Mouse (Mus musculus): ENCODE measurements around the gene Nudt21.
A peak's percentile ranks its signal among the peaks of the same experiment; 100 is the strongest.

Nudt21 gene

GRCm38 (mm10) chr8:94036944-94037524 lies at the start of gene Nudt21, which contains the start of gene Ogfod1:
Nudt21 (minus strand) TSS chr8:94037031.
Ogfod1 (plus strand) TSS chr8:94037198.
- peak; percentile 91 for DNase-seq (ENCODE audit: low spot score in 2 of 2)

DNA sequence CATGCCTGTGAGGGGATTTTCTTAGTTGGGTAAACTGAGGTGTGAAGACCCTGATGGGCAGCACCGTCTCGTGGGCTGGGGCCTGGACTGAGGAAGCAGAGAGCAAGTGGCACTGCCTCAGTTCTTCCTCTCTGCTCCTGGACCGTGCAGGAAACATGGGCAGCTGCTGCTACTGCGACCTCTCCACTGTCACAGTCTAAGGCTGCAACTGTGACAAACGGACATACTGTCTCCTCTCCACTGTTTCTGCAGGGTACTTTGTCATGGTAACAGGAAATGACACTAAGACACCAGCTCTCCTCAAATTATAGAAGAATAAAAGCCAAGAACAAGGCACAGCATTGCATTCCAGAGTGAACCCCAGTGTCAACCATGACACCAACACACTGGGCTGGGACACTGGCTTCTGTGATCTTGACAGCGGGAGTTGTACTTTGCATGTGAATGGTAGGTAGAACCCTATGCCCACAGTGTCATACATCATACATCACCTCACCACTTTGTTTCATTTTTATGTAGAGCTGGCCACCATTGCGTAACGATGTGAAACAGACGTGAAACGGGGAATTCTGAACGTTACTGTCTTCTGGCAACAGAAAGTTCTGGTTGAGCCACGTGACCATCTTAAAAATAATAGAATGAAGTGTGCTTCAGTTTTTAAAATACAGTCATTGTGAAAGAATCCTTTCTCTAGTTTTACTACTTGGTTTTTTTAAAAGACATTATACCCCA lies 39.8 kb upstream of the Nudt21 start:
- no peak for DNase-seq (ENCODE audit: low spot score in 2 of 2)

- DNase-seq (ENCODE audit: low spot score in 2 of 2): no peak
Measured at GRCm38 (mm10) chr8:94068793-94069192, 32.0 kb upstream of the Nudt21 start.

GRCm38 (mm10) chr8:94066121-94066863 lies 29.5 kb upstream of the Nudt21 start:
- no peak for DNase-seq (ENCODE audit: low spot score in 2 of 2)

DNA sequence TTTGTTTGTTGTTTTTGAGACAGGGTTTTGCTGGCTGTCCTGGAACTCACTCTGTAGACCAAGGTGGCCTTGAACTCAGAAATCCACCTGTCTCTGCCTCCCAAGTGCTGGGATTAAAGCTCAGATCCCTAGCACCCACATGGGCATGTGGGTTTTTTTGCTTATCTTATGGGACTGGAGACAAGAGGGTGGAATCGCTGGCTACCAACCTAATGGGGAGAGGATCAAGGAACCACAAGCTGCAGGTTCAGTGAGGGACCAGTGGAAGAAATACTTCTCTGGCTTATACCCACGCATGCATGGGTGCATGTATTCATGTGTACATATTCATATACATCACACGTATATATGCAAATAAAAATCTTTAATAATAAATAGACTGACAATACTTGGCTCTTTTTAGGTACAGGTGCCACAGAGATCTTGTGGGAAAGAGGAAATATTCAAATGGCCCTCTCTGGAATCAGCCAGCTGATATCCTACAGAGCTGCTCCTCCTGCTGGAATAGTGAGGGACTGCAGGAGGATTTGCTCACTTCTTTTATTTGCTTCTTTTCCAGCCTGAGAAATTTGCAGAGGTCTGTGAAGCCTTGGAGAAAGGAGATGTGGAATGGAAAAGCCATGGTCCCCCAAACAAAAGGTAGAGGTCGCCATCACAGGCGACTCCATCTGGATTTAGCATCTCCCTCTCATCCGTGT lies 20.5 kb upstream of the Nudt21 start:
- DNase-seq (ENCODE audit: low spot score in 2 of 2): peak in 1 of 2 experiments; percentile 51

GRCm38 (mm10) chr8:94052696-94053095 lies 15.9 kb upstream of the Nudt21 start:
- no peak for DNase-seq (ENCODE audit: low spot score in 2 of 2)

DNA sequence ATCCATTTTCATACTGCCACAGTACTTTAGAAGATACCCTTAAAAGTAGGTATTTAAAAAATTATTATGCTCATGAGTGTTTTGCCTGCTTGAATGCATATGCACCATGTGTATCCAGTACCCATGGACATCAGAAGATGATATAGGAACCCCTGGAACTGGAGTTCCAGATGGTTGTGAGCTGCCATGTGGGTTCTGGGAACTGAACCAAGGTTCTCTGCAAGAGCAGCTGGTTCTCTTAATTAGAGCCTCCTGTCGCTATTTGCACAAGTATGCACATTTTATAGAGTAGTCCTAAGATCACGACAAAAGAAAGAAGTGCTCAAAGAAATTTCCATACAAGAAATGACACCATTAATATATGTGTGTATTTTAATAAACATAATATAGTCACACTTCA lies 11.0 kb upstream of the Nudt21 start:
- no peak for DNase-seq (ENCODE audit: low spot score in 2 of 2)

GRCm38 (mm10) chr8:94037806-94038205 lies 975 bp upstream of the Nudt21 start:
- DNase-seq (ENCODE audit: low spot score in 2 of 2): no peak

DNA sequence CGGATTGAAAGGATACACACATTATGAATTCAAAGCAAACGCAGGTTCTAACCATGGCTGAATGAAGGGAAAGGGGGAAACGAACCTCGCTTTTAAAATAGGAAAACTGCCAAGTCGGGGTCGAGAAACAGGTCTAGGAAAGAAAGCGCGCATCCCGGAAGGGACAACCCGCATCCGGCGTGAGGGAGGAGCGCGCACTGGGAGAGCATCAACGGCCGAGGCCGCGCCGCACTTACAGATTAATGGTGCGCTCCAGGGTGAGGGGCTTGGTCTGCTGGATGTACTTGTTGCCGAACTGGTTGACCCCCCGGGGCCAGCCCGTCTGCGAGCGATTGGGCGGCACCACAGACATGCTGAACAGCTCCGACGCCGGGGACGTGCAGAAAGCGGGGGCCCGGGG lies 290 bp downstream of the Nudt21 start:
- peak; percentile 58 to 69 for DNase-seq (ENCODE audit: low spot score in 2 of 2)

GRCm38 (mm10) chr8:94035200-94035599 lies 1.6 kb downstream of the Nudt21 start:
- no peak for DNase-seq (ENCODE audit: low spot score in 2 of 2)

GRCm38 (mm10) chr8:94033601-94034000 lies 3.2 kb downstream of the Nudt21 start:
- DNase-seq (ENCODE audit: low spot score in 2 of 2): no peak

DNA sequence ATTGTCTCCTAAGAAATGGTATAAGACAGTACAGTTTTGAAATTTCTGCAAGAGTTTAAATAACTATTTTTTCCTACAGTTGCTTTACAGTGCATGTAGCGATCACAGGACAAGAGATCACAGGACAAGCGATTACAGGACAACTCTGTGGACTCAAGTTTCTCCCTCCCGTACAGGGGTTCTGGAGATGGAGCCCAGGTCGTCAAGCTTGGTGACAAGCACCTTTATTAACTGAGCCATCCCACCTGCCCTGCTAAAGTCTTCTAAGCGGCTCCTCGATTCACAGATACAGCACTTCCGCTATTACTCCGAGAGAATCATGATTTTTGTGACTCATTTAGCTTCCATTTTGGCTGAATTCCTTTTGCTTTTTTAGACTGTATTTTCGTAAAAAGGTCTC lies 7.1 kb downstream of the Nudt21 start:
- DNase-seq (ENCODE audit: low spot score in 2 of 2): no peak

DNA sequence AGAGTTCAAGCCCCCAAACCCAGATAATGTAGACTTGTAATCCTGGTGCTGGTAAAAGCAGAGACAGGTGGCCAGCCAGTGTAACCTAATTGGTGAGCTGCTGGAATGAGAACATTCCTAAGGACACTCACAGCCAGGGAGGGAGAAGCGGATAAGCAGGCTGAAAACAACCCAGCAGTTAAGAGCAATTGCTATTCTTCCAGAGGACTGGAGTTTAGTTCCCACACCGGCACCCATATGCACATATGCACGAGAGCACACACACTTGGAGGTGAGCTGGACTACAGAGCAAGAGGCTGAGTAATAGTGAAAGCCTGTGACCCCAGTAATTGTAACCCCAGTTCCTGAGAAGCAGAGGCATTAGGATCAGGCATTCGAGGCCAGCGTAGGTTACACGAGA lies 12.9 kb downstream of the Nudt21 start:
- DNase-seq (ENCODE audit: low spot score in 2 of 2): no peak

DNA sequence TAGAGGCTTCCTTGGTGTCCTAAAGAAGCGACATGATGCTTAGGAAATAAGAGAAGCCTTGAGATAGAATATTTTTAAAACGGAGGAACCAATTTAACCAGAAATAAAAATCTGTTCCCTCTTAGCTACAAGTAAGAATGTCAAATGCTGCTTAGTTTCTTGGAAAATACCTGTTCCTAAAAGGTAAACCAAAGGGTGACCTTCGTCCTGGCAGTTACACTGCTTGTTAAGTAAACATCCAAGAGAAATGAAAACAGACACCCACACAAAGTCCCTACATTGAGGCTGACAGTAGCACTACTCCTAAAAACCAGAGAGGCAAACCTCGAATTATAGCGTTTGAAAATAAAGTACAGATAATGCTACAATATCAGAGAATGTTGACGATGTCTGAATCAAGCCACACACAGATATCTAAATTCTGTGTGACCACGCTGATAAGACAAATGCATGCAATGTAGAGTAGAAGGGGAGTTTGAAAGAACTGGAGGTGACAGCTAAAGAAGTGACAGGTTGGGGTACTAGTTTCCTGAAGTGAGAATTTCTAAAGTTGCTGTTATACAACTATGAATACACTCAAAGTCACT lies 23.7 kb downstream of the Nudt21 start:
- no peak for DNase-seq (ENCODE audit: low spot score in 2 of 2)

GRCm38 (mm10) chr8:94012013-94012951 lies 24.5 kb downstream of the Nudt21 start, which contains the start of gene Amfr:
Amfr (minus strand) TSS chr8:94012842.
- DNase-seq (ENCODE audit: low spot score in 2 of 2): peak; percentile 47 to 54

GRCm38 (mm10) chr8:94011076-94012012 lies 25.5 kb downstream of the Nudt21 start:
- DNase-seq (ENCODE audit: low spot score in 2 of 2): peak in 1 of 2 experiments; percentile 15

DNA sequence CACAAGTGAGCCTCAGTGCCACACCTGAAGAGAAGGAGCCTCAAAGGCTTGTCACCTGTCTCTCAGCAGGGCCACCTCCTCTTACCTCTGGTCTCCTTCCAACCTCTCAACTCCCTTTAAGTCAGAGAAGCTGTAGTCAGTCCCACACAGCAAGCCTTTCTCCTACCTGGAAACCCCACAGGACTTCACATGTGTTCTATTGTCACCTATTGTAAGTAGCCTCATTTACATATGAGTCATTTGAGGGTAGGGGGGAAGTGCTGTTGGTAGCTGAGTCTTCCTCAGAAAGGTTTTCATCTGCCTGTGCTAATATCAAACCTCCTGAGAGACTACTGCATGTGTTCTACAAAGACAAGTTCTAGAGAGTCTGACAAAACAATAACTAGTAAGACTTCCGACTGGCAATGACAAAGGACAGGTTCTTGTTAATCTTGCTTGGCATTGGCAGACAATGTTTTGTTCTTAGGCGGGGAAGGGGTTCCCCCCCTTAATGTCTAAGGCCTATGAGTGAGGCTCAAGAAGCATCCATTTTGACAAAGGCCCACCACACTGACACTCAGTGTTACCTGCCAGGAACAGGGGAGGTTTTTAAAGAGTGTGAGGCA lies 26.6 kb downstream of the Nudt21 start:
- no peak for DNase-seq (ENCODE audit: low spot score in 2 of 2)

DNA sequence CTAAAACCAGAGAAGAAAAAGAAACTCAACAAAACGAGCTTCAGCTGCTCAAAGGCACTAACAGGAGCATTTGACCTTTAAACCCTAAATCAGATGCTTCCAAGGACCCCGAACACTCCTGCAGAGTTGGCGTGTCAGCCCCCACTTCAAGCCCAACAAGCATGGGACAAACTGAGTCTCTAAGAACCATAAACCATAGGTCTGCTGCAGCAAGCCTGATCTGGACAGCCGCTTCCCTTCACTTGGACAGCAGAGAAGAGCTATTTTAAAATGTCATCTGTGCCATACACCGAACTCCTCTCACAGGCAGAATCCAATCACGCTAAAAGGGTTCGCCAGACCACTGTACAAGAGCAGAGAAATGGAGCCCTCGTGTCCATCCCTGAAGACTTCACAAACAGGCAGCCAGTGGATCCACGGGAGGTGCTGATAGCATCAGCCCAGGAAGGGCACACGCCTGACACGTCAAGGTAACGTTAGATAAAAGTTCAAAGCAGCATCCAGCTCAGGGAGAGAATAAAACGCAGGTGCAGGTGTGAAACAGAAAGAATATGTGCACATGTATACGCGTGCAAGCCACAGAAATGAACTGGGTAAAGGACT lies 27.5 kb downstream of the Nudt21 start:
- DNase-seq (ENCODE audit: low spot score in 2 of 2): no peak

- DNase-seq (ENCODE audit: low spot score in 2 of 2): no peak
Measured at GRCm38 (mm10) chr8:94004139-94004538, 32.7 kb downstream of the Nudt21 start.

Measured in thymus, postnatal 10 days (tissue).